Mouse (Mus musculus) layer of hippocampus, adult 9-11 months (tissue): ENCODE data around the gene Paqr8.
"Not testable (repeated sequence)": the region's sequence is repeated elsewhere in the genome, so short reads cannot be mapped to it uniquely, and the experiment has no call there.

Experiments used
- DNase-seq: peaks from one replicate; pipeline ENCODE4 v3.0.0; 2022

The Paqr8 gene

GRCm38 (mm10) chr1:20912527-20913171, 22.2 kb downstream of the Paqr8 start:
- DNase-seq, result no peak

- DNase-seq, result no peak
Observed at GRCm38 (mm10) chr1:20914769-20915168, 24.4 kb downstream of the Paqr8 start.

- DNase-seq, result no peak
Observed at GRCm38 (mm10) chr1:20915608-20916007, 25.2 kb downstream of the Paqr8 start.

- no peak for DNase-seq
Observed at GRCm38 (mm10) chr1:20917496-20918050, 27.2 kb downstream of the Paqr8 start.

- no peak for DNase-seq
Observed at GRCm38 (mm10) chr1:20919728-20920127, 29.3 kb downstream of the Paqr8 start.

GRCm38 (mm10) chr1:20921081-20921528, 30.7 kb downstream of the Paqr8 start:
- no peak for DNase-seq

- peak; percentile 61 for DNase-seq
Observed at GRCm38 (mm10) chr1:20922612-20923399, 32.4 kb downstream of the Paqr8 start.

- DNase-seq, result not testable (repeated sequence)
Observed at GRCm38 (mm10) chr1:20925324-20925723, 34.9 kb downstream of the Paqr8 start.

GRCm38 (mm10) chr1:20925926-20926325, 35.5 kb downstream of the Paqr8 start:
- no peak for DNase-seq

GRCm38 (mm10) chr1:20926376-20926775, 36.0 kb downstream of the Paqr8 start:
- no peak for DNase-seq

- DNase-seq, result no peak
Observed at GRCm38 (mm10) chr1:20928487-20928886, 38.1 kb downstream of the Paqr8 start.

- peak; percentile 81 for DNase-seq
Observed at GRCm38 (mm10) chr1:20933457-20933856, 43.1 kb downstream of the Paqr8 start.

GRCm38 (mm10) chr1:20935106-20935505, 44.7 kb downstream of the Paqr8 start:
- no peak for DNase-seq

- peak; percentile 49 for DNase-seq
Observed at GRCm38 (mm10) chr1:20939046-20939445, 48.6 kb downstream of the Paqr8 start.

GRCm38 (mm10) chr1:20940151-20940550, 49.7 kb downstream of the Paqr8 start:
- no peak for DNase-seq

- no peak for DNase-seq
Observed at GRCm38 (mm10) chr1:20941322-20941721, 50.9 kb downstream of the Paqr8 start.

GRCm38 (mm10) chr1:20941857-20942256, 51.5 kb downstream of the Paqr8 start:
- no peak for DNase-seq

GRCm38 (mm10) chr1:20943016-20943415, 52.6 kb downstream of the Paqr8 start:
- no peak for DNase-seq

- peak; percentile 95 for DNase-seq
Observed at GRCm38 (mm10) chr1:20951300-20951763, 60.9 kb downstream of the Paqr8 start, which contains the start of gene Efhc1. Gene Efhc1, plus strand, starts transcription at chr1:20951626.

GRCm38 (mm10) chr1:20951799-20952198, 61.4 kb downstream of the Paqr8 start:
- no peak for DNase-seq

- DNase-seq, result no peak
Observed at GRCm38 (mm10) chr1:20954876-20955275, 64.5 kb downstream of the Paqr8 start.

GRCm38 (mm10) chr1:20969642-20970041, 79.2 kb downstream of the Paqr8 start:
- DNase-seq, result no peak

- DNase-seq, result no peak
Observed at GRCm38 (mm10) chr1:20973389-20973788, 83.0 kb downstream of the Paqr8 start.
